Mouse (Mus musculus) hindbrain, embryonic 11.5 days (tissue): ENCODE data around the gene Spi1. TPM values are rescaled to one million over a fixed set of nuclear protein-coding genes. Genes with fewer than 3 reads are reported as not detected.

Source experiments
- ATAC-seq: fragments of 200-750 bp; cut with Nextera tagmentation; 2 replicates; pipeline ENCODE4 v1.8.0; 2017; ENCODE audit warnings: mild to moderate bottlenecking, moderate TSS enrichment, moderate library complexity; ENCODE audit not compliant: low FRiP score
- DNase-seq: peaks from one replicate; pipeline ENCODE4 v3.0.0-alpha.2; 2015; ENCODE audit warnings: low spot score
- H3K27ac ChIP-seq: fragments of 300-500 bp; sonication (generic); 2 replicates; pipeline ENCODE4 v1.5.1; 2014; ENCODE audit warnings: mild to moderate bottlenecking, low read depth, low read length
- H3K27me3 ChIP-seq: fragments of 300-500 bp; sonication (generic); 2 replicates; pipeline ENCODE4 v1.6.1; 2014; ENCODE audit warnings: mild to moderate bottlenecking, low read length, moderate library complexity, mixed read lengths; ENCODE audit not compliant: control insufficient read depth, insufficient read depth
- H3K36me3 ChIP-seq: fragments of 300-500 bp; sonication (generic); 2 replicates; pipeline ENCODE4 v1.6.1; 2014; ENCODE audit warnings: mild to moderate bottlenecking, low read length, moderate library complexity, mixed read lengths; ENCODE audit not compliant: control insufficient read depth, insufficient read depth
- H3K4me1 ChIP-seq: fragments of 300-500 bp; sonication (generic); replicated peaks from 2 replicates; pipeline ENCODE4 v1.6.1; 2014; ENCODE audit warnings: low read length, mixed read lengths; ENCODE audit not compliant: control insufficient read depth, insufficient read depth
- H3K4me2 ChIP-seq: fragments of 300-500 bp; sonication (generic); replicated peaks from 2 replicates; pipeline ENCODE4 v1.6.1; 2014; ENCODE audit warnings: mild to moderate bottlenecking, low read depth, low read length
- H3K4me3 ChIP-seq: fragments of 300-500 bp; sonication (generic); 2 replicates; pipeline ENCODE4 v1.5.1; 2014; ENCODE audit warnings: low read depth, low read length
- H3K9ac ChIP-seq: fragments of 300-500 bp; sonication (generic); 2 replicates; pipeline ENCODE4 v1.6.1; 2014; ENCODE audit warnings: low read depth, low read length
- H3K9me3 ChIP-seq: fragments of 300-500 bp; sonication (generic); 2 replicates; pipeline ENCODE4 v1.6.1; 2016; ENCODE audit warnings: low read length; ENCODE audit not compliant: control insufficient read depth
- WGBS: fragments of 180-500 bp; shearing (Covaris S2); extraction: QIAGEN DNeasy Blood & Tissue Kit; methylation state at CpG from one replicate; pipeline ENCODE4 v1.1.7; 2014; 5-methylcytosine and 5-hydroxymethylcytosine counted together
- polyA plus RNA-seq: library from polyadenylated mRNA; unstranded; fragments of >200 nt; fragmentation: Nextera tagmentation; extraction: Ambion mirVana; gene quantifications from 2 replicates; pipeline ENCODE4 v1.2.1, GENCODE M21; 2014

Gene Spi1
- polyA plus RNA-seq, 1 experiment from 2014 or later: 3.0 TPM

DNA sequence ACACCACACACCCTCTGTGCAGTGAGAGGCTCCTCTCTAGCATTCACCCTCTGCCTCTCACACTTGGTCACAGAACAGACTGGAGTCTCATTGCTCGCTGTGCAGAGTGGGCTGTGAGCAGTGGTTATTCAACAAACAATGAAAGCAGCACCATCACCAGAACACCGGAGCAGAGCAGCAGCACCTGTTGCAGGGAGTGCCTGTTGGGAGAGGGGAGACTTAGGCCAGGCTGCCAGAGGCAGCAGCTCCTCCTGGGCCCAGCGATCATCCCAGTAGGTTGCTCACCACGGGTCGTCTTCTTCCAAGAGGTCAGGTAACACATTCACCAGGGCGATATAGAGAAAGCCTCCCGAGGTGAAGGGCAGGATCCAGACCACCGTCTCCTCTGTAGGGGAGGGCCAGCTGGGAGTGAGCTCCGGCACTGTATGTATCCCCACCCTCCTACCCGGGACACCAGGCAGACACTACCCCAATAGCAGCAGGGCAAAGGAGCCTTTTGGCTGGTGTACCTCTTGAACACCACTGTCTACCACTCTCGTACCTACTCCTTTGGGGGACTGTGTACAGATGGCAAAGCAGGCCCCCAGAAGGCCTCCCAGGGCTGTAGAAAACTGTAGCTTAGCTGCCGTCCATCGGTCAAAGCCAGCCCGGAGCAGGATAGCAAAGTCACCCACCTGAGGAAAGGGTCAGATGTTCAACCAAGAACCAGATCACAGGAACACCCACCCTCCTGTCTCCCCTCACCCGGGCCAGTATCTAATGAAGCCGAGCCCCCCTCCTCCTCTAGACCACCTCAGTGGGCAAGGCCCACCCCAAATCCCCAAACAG is 19.2 kb upstream of the Spi1 start:
- H3K4me3 ChIP-seq: no peak overlapping the region
- H3K36me3 ChIP-seq: peaks cover 19% of the 10 kb centered on the region; the same call in 1 of the 2 replicates
- no peak for ATAC-seq
- no peak overlapping the region for H3K4me2 ChIP-seq
- H3K9me3 ChIP-seq: no peaks in the 10 kb centered on the region
- H3K27ac ChIP-seq: no peak overlapping the region
- no peak overlapping the region for H3K9ac ChIP-seq
- no peak for DNase-seq
- H3K4me1 ChIP-seq: no peaks in the 10 kb centered on the region
- WGBS: 93% methylated on average over 16 of the region's 16 CpGs
- H3K27me3 ChIP-seq: no peaks in the 10 kb centered on the region

DNA sequence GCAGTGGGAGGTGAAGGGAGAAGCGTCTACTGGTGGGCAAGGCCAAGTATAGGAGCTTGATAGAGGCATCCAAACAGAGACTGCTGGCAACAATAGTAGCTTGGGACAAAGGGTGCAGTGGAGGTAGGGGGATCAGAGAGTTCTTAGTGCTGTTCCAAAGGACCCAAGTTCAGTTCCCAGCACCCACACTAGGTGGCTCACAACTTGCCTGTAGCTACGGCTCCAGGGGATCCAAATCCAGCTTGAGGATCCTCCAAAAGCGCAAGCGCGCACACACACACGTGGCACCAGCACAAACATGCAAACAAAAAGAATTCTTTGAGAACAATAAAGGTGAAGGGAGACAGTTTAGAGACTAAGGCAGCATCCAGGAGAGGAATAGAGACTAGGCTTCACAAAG is 18.0 kb upstream of the Spi1 start:
- WGBS: 85% methylated on average over 6 of the region's 6 CpGs
- Histone ChIP-seq H3K27ac (no peak overlapping the region), H3K4me3 (no peak overlapping the region), H3K4me1 (peaks cover 2% of the 10 kb centered on the region; the same call in 1 of the 2 replicates), H3K9me3 (no peaks in the 10 kb centered on the region), H3K9ac (no peak overlapping the region), H3K36me3 (peaks cover 16% of the 10 kb centered on the region; the same call in 1 of the 2 replicates), H3K4me2 (no peak overlapping the region), H3K27me3 (no peaks in the 10 kb centered on the region)
- DNase-seq (no peak), ATAC-seq (no peak)

DNA sequence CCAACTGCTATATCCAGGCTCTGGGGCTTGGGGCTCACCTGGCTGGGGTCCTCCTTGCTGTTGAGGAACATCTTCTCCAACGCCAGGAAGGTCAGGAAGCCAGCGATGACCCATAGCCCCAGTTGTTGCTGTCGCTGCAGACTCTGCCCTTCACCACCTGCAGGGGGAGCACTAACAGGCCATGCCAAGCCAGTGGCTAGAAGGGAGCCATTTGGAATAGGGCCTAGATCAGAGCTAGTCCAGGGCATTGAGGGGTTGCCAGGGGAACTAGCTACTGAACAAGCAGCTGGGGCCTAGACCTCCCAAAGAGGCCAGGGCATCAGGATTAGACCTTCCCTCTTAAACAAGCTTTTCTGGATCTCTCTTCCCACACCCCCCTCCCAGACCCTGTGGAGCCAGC is 16.6 kb upstream of the Spi1 start:
- Histone ChIP-seq H3K36me3 (peaks cover 11% of the 10 kb centered on the region; the same call in 1 of the 2 replicates), H3K4me1 (peaks cover 2% of the 10 kb centered on the region; the same call in 1 of the 2 replicates), H3K27me3 (no peaks in the 10 kb centered on the region), H3K4me3 (no peak overlapping the region), H3K27ac (no peak overlapping the region), H3K9me3 (no peaks in the 10 kb centered on the region), H3K9ac (no peak overlapping the region), H3K4me2 (no peak overlapping the region)
- DNase-seq: peak; percentile 69
- WGBS: 48% methylated on average over 3 of the region's 3 CpGs
- no peak for ATAC-seq

DNA sequence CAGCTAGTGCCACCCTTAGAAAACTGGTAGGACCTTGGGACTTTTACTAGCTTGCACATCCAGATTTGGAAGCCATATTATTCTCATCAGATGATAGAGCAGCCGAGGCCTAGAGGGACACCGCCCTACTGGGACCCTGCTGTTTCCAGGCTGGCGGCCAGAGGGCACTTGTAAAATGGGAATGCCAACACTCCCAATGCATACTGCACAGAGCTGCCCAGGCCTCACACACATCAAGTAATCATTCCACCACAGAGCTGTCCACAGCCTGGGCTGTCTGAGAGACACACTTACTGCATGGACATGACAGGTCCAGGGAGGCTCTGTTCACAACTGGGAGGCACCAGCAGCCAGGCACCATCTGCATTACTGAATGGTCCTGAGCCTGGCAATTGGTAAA is 15.7 kb upstream of the Spi1 start:
- H3K27ac ChIP-seq: no peak overlapping the region
- no peak overlapping the region for H3K4me2 ChIP-seq
- WGBS: 91% methylated on average over 3 of the region's 3 CpGs
- H3K9ac ChIP-seq: no peak overlapping the region
- DNase-seq: no peak
- peaks cover 9% of the 10 kb centered on the region; the same call in 1 of the 2 replicates for H3K36me3 ChIP-seq
- no peak overlapping the region for H3K4me3 ChIP-seq
- H3K4me1 ChIP-seq: peaks cover 2% of the 10 kb centered on the region; the same call in 1 of the 2 replicates
- H3K9me3 ChIP-seq: no peaks in the 10 kb centered on the region
- no peak for ATAC-seq
- no peaks in the 10 kb centered on the region for H3K27me3 ChIP-seq

DNA sequence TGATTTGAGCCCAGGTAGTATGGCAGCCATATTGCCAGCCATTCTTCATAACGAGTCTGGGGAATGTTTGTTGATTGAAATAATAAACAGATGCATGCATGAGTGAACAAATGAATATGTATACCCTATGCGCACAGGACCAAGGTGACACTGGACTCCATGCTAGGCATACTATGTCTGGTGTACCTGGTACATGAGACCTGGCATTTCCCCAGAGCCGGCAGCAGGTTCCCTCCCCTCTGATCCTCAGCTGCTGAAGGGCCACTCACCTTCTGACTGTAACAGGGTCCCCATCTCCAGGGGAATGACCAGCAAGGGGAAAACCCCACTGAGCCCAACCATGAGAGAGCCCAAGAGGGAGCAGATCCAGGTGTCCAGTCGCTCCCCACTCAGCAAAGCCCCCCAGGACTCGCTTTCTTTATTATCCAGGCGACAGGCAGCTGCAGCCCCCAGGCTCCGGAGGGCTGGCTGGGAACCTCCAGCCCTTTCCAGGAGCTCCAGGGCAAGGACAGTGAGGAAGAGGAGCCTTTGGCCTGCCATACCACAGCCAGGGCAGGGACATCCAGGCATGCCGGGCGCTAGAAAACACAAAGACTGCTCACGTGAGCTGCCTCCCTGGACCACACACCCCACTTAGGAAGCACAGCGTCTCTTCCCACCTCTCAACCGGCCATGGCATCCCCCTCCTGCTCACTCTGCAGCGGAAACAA is 13.9 kb upstream of the Spi1 start:
- DNase-seq: no peak
- Histone ChIP-seq H3K27me3 (no peaks in the 10 kb centered on the region), H3K27ac (no peak overlapping the region), H3K4me1 (peaks cover 2% of the 10 kb centered on the region; the same call in 1 of the 2 replicates), H3K4me2 (no peak overlapping the region; the same call in 1 of the 2 replicates), H3K9ac (no peak overlapping the region), H3K4me3 (no peak overlapping the region), H3K36me3 (peaks cover 6% of the 10 kb centered on the region; the same call in 1 of the 2 replicates), H3K9me3 (no peaks in the 10 kb centered on the region)
- ATAC-seq: no peak
- 60% methylated on average over 13 of the region's 13 CpGs for WGBS

DNA sequence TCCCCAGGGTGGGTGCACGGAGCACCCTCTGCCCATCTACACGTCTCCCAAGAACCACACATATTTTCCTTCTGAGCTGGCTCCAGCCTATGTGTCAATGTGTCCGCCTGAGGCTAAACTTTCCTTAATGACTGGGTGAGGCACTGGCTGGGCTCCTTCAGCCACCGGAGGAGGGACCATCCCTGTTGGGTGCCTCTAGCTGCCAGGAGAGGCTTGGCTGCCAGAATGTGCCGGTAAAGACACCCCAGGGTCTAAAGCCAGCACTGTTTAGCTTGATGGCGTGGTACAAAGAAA is 13.4 kb upstream of the Spi1 start:
- no peak overlapping the region for H3K27ac ChIP-seq
- ATAC-seq: no peak
- no peaks in the 10 kb centered on the region for H3K9me3 ChIP-seq
- no peak overlapping the region for H3K9ac ChIP-seq
- peaks cover 2% of the 10 kb centered on the region; the same call in 1 of the 2 replicates for H3K4me1 ChIP-seq
- DNase-seq: no peak
- no peak overlapping the region for H3K4me3 ChIP-seq
- H3K27me3 ChIP-seq: no peaks in the 10 kb centered on the region
- WGBS: 46% methylated on average over 6 of the region's 6 CpGs
- H3K36me3 ChIP-seq: peaks cover 5% of the 10 kb centered on the region; the same call in 1 of the 2 replicates
- peak overlapping the region; percentile 76; the same call in 1 of the 2 replicates for H3K4me2 ChIP-seq

DNA sequence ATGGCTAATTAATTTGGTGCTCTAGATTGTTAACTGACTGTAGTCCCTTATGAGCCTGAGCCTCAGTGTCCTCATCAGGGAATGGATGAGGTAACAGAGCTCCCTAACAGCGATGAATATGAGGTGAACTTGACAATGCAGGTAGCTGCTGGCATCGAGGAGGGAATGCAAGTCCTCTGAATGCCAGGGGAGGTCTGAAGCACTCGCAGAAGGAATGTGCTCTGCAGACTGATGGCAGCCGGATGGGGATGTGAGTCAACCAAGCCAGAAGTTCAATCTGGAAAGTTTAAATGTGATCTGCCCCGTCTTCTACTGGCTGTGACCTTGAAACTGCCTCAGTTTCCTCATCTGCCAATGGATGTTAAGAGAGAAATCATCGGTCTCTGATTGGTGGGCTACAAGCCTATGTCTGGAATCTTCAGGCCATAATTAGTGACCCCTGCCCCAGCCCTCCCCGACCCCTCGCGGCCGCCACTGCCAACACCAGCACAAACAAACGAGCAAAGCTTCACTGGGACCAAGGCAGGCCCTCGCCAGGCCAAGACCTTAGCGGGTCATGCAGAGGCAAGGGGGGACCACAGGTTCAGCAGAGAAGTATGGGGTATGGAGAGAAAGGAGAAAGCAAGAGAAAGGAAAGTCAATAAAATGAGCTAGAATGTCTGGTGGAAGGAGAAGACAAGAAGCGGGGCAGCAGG is 12.7 kb upstream of the Spi1 start:
- H3K27me3 ChIP-seq: no peaks in the 10 kb centered on the region
- 12% methylated on average over 14 of the region's 14 CpGs for WGBS
- no peaks in the 10 kb centered on the region for H3K9me3 ChIP-seq
- H3K4me2 ChIP-seq: peak overlapping the region; percentile 76
- H3K36me3 ChIP-seq: no peaks in the 10 kb centered on the region
- H3K4me1 ChIP-seq: peaks cover 2% of the 10 kb centered on the region; the same call in 1 of the 2 replicates
- H3K9ac ChIP-seq: peak overlapping the region; percentile 71
- peak overlapping the region; percentile 68 for H3K4me3 ChIP-seq
- 0 out of 2 replicates have a peak overlapping the region, but pooled peaks have one; percentile 62 for H3K27ac ChIP-seq
- ATAC-seq (peak; percentile 14), DNase-seq (no peak)

DNA sequence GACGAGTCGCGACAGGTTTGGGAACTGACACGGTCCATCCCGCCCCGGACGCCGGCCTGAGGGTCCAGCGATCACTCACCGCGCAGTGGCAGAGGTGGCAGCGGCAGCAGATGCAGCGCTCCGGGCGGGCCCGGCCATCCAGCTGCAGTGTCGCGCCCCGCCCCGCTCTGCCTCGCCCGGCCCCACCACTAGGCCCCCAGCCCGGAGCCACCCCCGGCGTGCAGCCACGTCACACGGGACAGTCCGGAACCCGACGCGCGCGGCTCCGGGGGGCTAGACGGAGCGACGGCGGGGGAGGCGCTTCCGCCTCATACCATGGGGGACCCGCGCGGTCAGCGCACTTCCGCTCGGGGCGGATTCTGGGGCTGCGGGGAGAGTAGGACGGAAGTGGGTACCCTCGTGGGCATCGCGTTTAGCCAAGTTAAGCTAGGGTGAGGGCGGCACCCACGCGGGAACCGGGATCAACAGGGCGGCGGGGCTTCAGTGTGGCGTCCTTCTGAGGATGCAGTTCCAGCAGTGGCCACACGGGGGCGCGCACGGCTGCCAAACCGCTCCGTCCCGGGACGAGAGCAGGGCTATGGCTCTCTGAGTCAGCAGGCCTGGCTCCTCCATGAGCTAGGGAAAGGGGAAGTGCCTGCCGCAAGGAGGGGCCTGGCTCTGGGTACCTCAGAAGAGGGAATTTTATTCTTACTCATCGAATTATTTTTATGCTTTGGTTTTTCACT is 12.0 kb upstream of the Spi1 start, which contains the start of gene Slc39a13:
Gene Slc39a13, minus strand, starts transcription at position 342 of the 725 bp plus-strand sequence.
- ATAC-seq: peak; percentile 96
- Histone ChIP-seq H3K4me1 (peaks cover 2% of the 10 kb centered on the region; the same call in 1 of the 2 replicates), H3K27me3 (no peaks in the 10 kb centered on the region), H3K4me2 (peak within 1 kb of the TSS; percentile 76), H3K36me3 (no peaks in the 10 kb centered on the region), H3K4me3 (peak within 1 kb of the TSS; percentile 68), H3K9ac (peak within 1 kb of the TSS; percentile 71), H3K9me3 (no peaks in the 10 kb centered on the region), H3K27ac (peak within 1 kb of the TSS; percentile 62)
- DNase-seq: peak; percentile 95
- WGBS: under 1% methylated on average over 61 of the region's 69 CpGs
